Mouse (Mus musculus): ENCODE measurements around the gene Trmt2b. TPM values are rescaled to one million over a fixed set of nuclear protein-coding genes. Genes with fewer than 3 reads are reported as not detected.

Trmt2b gene
- polyA plus RNA-seq, 1 experiment from 2014 or later: 12.8 TPM

GRCm38 (mm10) chrX:134285791-134286190, 9.0 kb upstream of the Trmt2b start:
- WGBS: 58% methylated on average over 4 of the region's 4 CpGs
- Histone ChIP-seq H3K27ac (replicated peaks) (no peak overlapping the region), H3K27me3 (ENCODE audit: control insufficient read depth, insufficient read depth, low read length) (no peaks in the 10 kb centered on the region), H3K9ac (ENCODE audit: low read length) (no peak overlapping the region), H3K4me1 (replicated peaks; ENCODE audit: control insufficient read depth, insufficient read depth) (no peaks in the 10 kb centered on the region), H3K4me2 (replicated peaks; ENCODE audit: low read depth) (no peak overlapping the region), H3K36me3 (ENCODE audit: control insufficient read depth, insufficient read depth, low read length) (no peaks in the 10 kb centered on the region), H3K4me3 (ENCODE audit: low read depth, low read length) (no peak overlapping the region), H3K9me3 (ENCODE audit: control insufficient read depth, low read length) (no peaks in the 10 kb centered on the region)
- TF ChIP-seq CTCF (IDR thresholded peaks at IDR 0.05; ENCODE audit: low read depth) (no peak), EP300 (optimal IDR thresholded peaks at IDR 0.05) (no peak)
- DNase-seq (ENCODE audit: low spot score): no peak
- no peak for ATAC-seq (ENCODE audit: low FRiP score, low TSS enrichment)

- Histone ChIP-seq H3K27ac (replicated peaks) (no peak overlapping the region), H3K9ac (ENCODE audit: low read length) (no peak overlapping the region), H3K4me3 (ENCODE audit: low read depth, low read length) (no peak overlapping the region), H3K9me3 (ENCODE audit: control insufficient read depth, low read length) (no peaks in the 10 kb centered on the region), H3K27me3 (ENCODE audit: control insufficient read depth, insufficient read depth, low read length) (no peaks in the 10 kb centered on the region), H3K36me3 (ENCODE audit: control insufficient read depth, insufficient read depth, low read length) (no peaks in the 10 kb centered on the region), H3K4me2 (replicated peaks; ENCODE audit: low read depth) (no peak overlapping the region), H3K4me1 (replicated peaks; ENCODE audit: control insufficient read depth, insufficient read depth) (no peaks in the 10 kb centered on the region)
- no peak for TF ChIP-seq CTCF (IDR thresholded peaks at IDR 0.05; ENCODE audit: low read depth)
- TF ChIP-seq EP300 (optimal IDR thresholded peaks at IDR 0.05): no peak
- ATAC-seq (ENCODE audit: low FRiP score, low TSS enrichment) (no peak), DNase-seq (ENCODE audit: low spot score) (no peak)
- 96% methylated on average over 2 of the region's 2 CpGs for WGBS
Observed at GRCm38 (mm10) chrX:134285102-134285501, 8.3 kb upstream of the Trmt2b start.

GRCm38 (mm10) chrX:134280531-134280930, 3.7 kb upstream of the Trmt2b start:
- no peak overlapping the region for H3K4me3 ChIP-seq (ENCODE audit: low read depth, low read length)
- DNase-seq (ENCODE audit: low spot score): no peak
- no peaks in the 10 kb centered on the region for H3K9me3 ChIP-seq (ENCODE audit: control insufficient read depth, low read length)
- WGBS: 66% methylated on average over 3 of the region's 3 CpGs
- no peak overlapping the region for H3K4me2 ChIP-seq (replicated peaks; ENCODE audit: low read depth)
- no peaks in the 10 kb centered on the region for H3K4me1 ChIP-seq (replicated peaks; ENCODE audit: control insufficient read depth, insufficient read depth)
- no peaks in the 10 kb centered on the region for H3K36me3 ChIP-seq (ENCODE audit: control insufficient read depth, insufficient read depth, low read length)
- no peaks in the 10 kb centered on the region for H3K27me3 ChIP-seq (ENCODE audit: control insufficient read depth, insufficient read depth, low read length)
- no peak overlapping the region for H3K9ac ChIP-seq (ENCODE audit: low read length)
- no peak for TF ChIP-seq EP300 (optimal IDR thresholded peaks at IDR 0.05)
- no peak for TF ChIP-seq CTCF (IDR thresholded peaks at IDR 0.05; ENCODE audit: low read depth)
- ATAC-seq (ENCODE audit: low FRiP score, low TSS enrichment): no peak
- H3K27ac ChIP-seq (replicated peaks): no peak overlapping the region

GRCm38 (mm10) chrX:134275715-134276114, 1.1 kb downstream of the Trmt2b start:
- no peak for ATAC-seq (ENCODE audit: low FRiP score, low TSS enrichment)

GRCm38 (mm10) chrX:134262129-134262528, 14.7 kb downstream of the Trmt2b start:
- WGBS: 85% methylated on average over 11 of the region's 11 CpGs
- ATAC-seq (ENCODE audit: low FRiP score, low TSS enrichment): no peak
- H3K4me2 ChIP-seq (replicated peaks; ENCODE audit: low read depth): no peak overlapping the region
- no peaks in the 10 kb centered on the region for H3K27me3 ChIP-seq (ENCODE audit: control insufficient read depth, insufficient read depth, low read length)
- DNase-seq (ENCODE audit: low spot score): no peak
- H3K4me1 ChIP-seq (replicated peaks; ENCODE audit: control insufficient read depth, insufficient read depth): no peaks in the 10 kb centered on the region
- H3K9ac ChIP-seq (ENCODE audit: low read length): no peak overlapping the region
- no peaks in the 10 kb centered on the region for H3K36me3 ChIP-seq (ENCODE audit: control insufficient read depth, insufficient read depth, low read length)
- no peaks in the 10 kb centered on the region for H3K9me3 ChIP-seq (ENCODE audit: control insufficient read depth, low read length)
- H3K4me3 ChIP-seq (ENCODE audit: low read depth, low read length): no peak overlapping the region
- TF ChIP-seq CTCF (IDR thresholded peaks at IDR 0.05; ENCODE audit: low read depth) (no peak), EP300 (optimal IDR thresholded peaks at IDR 0.05) (no peak)
- H3K27ac ChIP-seq (replicated peaks): no peak overlapping the region

More at GRCm38 (mm10) chrX:134275715-134276114, 1.1 kb downstream of the Trmt2b start:
- no peak overlapping the region for H3K4me3 ChIP-seq (ENCODE audit: low read depth, low read length)
- no peaks in the 10 kb centered on the region for H3K4me1 ChIP-seq (replicated peaks; ENCODE audit: control insufficient read depth, insufficient read depth)
- H3K9me3 ChIP-seq (ENCODE audit: control insufficient read depth, low read length): no peaks in the 10 kb centered on the region
- peak overlapping the region; percentile 76; the same call in 1 of the 2 replicates for H3K27ac ChIP-seq (replicated peaks)
- DNase-seq (ENCODE audit: low spot score): peak; percentile 32
- no peaks in the 10 kb centered on the region for H3K36me3 ChIP-seq (ENCODE audit: control insufficient read depth, insufficient read depth, low read length)
- H3K9ac ChIP-seq (ENCODE audit: low read length): no peak overlapping the region
- no peaks in the 10 kb centered on the region for H3K27me3 ChIP-seq (ENCODE audit: control insufficient read depth, insufficient read depth, low read length)
- peak overlapping the region; percentile 49 for H3K4me2 ChIP-seq (replicated peaks; ENCODE audit: low read depth)
- TF ChIP-seq EP300 (optimal IDR thresholded peaks at IDR 0.05) (no peak), CTCF (IDR thresholded peaks at IDR 0.05; ENCODE audit: low read depth) (no peak)
- WGBS: 13% methylated on average over 6 of the region's 6 CpGs

- ATAC-seq (ENCODE audit: low FRiP score, low TSS enrichment) (no peak), DNase-seq (ENCODE audit: low spot score) (no peak)
- Histone ChIP-seq H3K4me2 (replicated peaks; ENCODE audit: low read depth) (no peak overlapping the region), H3K36me3 (ENCODE audit: control insufficient read depth, insufficient read depth, low read length) (no peaks in the 10 kb centered on the region), H3K27me3 (ENCODE audit: control insufficient read depth, insufficient read depth, low read length) (no peaks in the 10 kb centered on the region), H3K27ac (replicated peaks) (no peak overlapping the region), H3K4me3 (ENCODE audit: low read depth, low read length) (no peak overlapping the region), H3K9ac (ENCODE audit: low read length) (no peak overlapping the region), H3K9me3 (ENCODE audit: control insufficient read depth, low read length) (no peaks in the 10 kb centered on the region), H3K4me1 (replicated peaks; ENCODE audit: control insufficient read depth, insufficient read depth) (no peaks in the 10 kb centered on the region)
- WGBS: 47% methylated on average over 5 of the region's 5 CpGs
- TF ChIP-seq EP300 (optimal IDR thresholded peaks at IDR 0.05) (no peak), CTCF (IDR thresholded peaks at IDR 0.05; ENCODE audit: low read depth) (no peak)
Observed at GRCm38 (mm10) chrX:134261191-134261590, 15.6 kb downstream of the Trmt2b start.

Measured in stomach, postnatal 0 days (tissue).